Comparison of ENCODE assay signal across 8 mouse cellular contexts in genomic region chr17:80223829-80224228, GRCm38 (mm10). TPM values are rescaled to one million over a fixed set of nuclear protein-coding genes. Genes with fewer than 3 reads are reported as not detected.
A peak's percentile ranks its signal among the peaks of the same experiment; 100 is the strongest.
DNase-seq lines count a peak whose midpoint lies in the region; ATAC-seq and TF ChIP-seq lines count a peak whose summit lies in the region.

No protein-coding gene starts in this region.

- peak; percentile 54 for ATAC-seq in embryonic facial prominence, embryonic 14.5 days (ENCODE audit: low read depth)
- peak; percentile 31 for ATAC-seq in intestine, postnatal 0 days

- peak overlapping the region; percentile 79 for H3K4me2 ChIP-seq in embryonic facial prominence, embryonic 14.5 days (ENCODE audit: low read depth, low read length)
- H3K4me2 ChIP-seq in intestine, postnatal 0 days (replicated peaks; ENCODE audit: low read depth) = peak overlapping the region; percentile 77

- peak overlapping the region; percentile 69 for H3K4me3 ChIP-seq in left cerebral cortex, adult 2 months
- peak overlapping the region; percentile 50 for H3K4me3 ChIP-seq in embryonic facial prominence, embryonic 14.5 days (ENCODE audit: low read depth, low read length)
- peak overlapping the region; percentile 72 for H3K4me3 ChIP-seq in intestine, postnatal 0 days (ENCODE audit: low read depth, low read length)

- H3K9me3 ChIP-seq in embryonic facial prominence, embryonic 14.5 days (ENCODE audit: control insufficient read depth, low read length) = no peaks in the 10 kb centered on the region
- no peaks in the 10 kb centered on the region for H3K9me3 ChIP-seq in intestine, postnatal 0 days (ENCODE audit: control insufficient read depth)

- H3K27me3 ChIP-seq in embryonic facial prominence, embryonic 14.5 days (replicated peaks; ENCODE audit: control insufficient read depth, insufficient read depth, low read length) = no peaks in the 10 kb centered on the region
- no peaks in the 10 kb centered on the region for H3K27me3 ChIP-seq in intestine, postnatal 0 days (replicated peaks; ENCODE audit: control insufficient read depth, insufficient read depth, low read length)

- DNase-seq in left cerebral cortex, adult 2 months (ENCODE audit: extremely low spot score in 1 of 2, low spot score in 2 of 2) = no peak
- DNase-seq in left cerebral cortex, adult 18-20 months (ENCODE audit: low spot score in 2 of 2) = no peak
- no peak for DNase-seq in embryonic facial prominence, embryonic 14.5 days (ENCODE audit: low spot score)
- peak; percentile 18 for DNase-seq in naive thymus-derived CD4-positive, alpha-beta T cell, adult 2 months (ENCODE audit: low read depth)
- no peak for DNase-seq in adrenal gland, postnatal 25 days
- no peak for DNase-seq in spleen, postnatal 4 days (ENCODE audit: low spot score in 2 of 2)
- no peak for DNase-seq in adipocyte (ENCODE audit: low spot score)

- H3K27ac ChIP-seq in left cerebral cortex, adult 2 months = peak overlapping the region; percentile 79
- H3K27ac ChIP-seq in embryonic facial prominence, embryonic 14.5 days (replicated peaks; ENCODE audit: low read depth, low read length) = peak overlapping the region; percentile 89
- H3K27ac ChIP-seq in intestine, postnatal 0 days (ENCODE audit: low read depth, low read length) = no peak overlapping the region

- 0 out of 2 replicates have a peak, but pooled peaks cover 4% of the 10 kb centered on the region for H3K4me1 ChIP-seq in embryonic facial prominence, embryonic 14.5 days (ENCODE audit: control insufficient read depth, insufficient read depth, low read length)
- 0 out of 2 replicates have a peak, but pooled peaks cover 3% of the 10 kb centered on the region for H3K4me1 ChIP-seq in intestine, postnatal 0 days (replicated peaks; ENCODE audit: control insufficient read depth, insufficient read depth, low read length)

- peak overlapping the region; percentile 75 for H3K9ac ChIP-seq in embryonic facial prominence, embryonic 14.5 days (ENCODE audit: low read depth, low read length)
- no peak overlapping the region; the same call in 1 of the 2 replicates for H3K9ac ChIP-seq in intestine, postnatal 0 days (ENCODE audit: low read depth, low read length)

- 0 out of 2 replicates have a peak, but pooled peaks cover 6% of the 10 kb centered on the region for H3K36me3 ChIP-seq in embryonic facial prominence, embryonic 14.5 days (ENCODE audit: control insufficient read depth, insufficient read depth, low read length)
- H3K36me3 ChIP-seq in intestine, postnatal 0 days (ENCODE audit: control insufficient read depth, insufficient read depth) = no peaks in the 10 kb centered on the region

- WGBS in embryonic facial prominence, embryonic 14.5 days = 10% methylated on average over 9 of the region's 9 CpGs
- 7% methylated on average over 9 of the region's 9 CpGs for WGBS in intestine, postnatal 0 days

- intact Hi-C loops in left cerebral cortex, adult 2 months (cut with DNase I) = no loop called here

- no peak for TF ChIP-seq CTCF in left cerebral cortex, adult 2 months (IDR thresholded peaks at IDR 0.05)
- TF ChIP-seq CTCF in intestine, postnatal 0 days (IDR thresholded peaks at IDR 0.05; ENCODE audit: low read depth) = no peak

RNA-seq across cellular contexts. Expression of gene Gemin6, which starts 0.4 kb away (rescaled TPM):
- 1 to 10 TPM; 5.3 to 5.9 TPM for total RNA-seq in left cerebral cortex, adult 2 months (2021)
- 1 to 10 TPM; 3.9 to 5.9 TPM for total RNA-seq in left cerebral cortex, adult 18-20 months (2021)
- polyA plus RNA-seq in embryonic facial prominence, embryonic 14.5 days (2014; fragmentation: Nextera tagmentation; extraction: Ambion mirVana) = 33.1 and 34.5 TPM in 2 replicates
- 15.0 and 15.9 TPM in 2 replicates for polyA plus RNA-seq in intestine, postnatal 0 days (2015; fragmentation: Nextera tagmentation; extraction: Ambion mirVana)
- total RNA-seq in adrenal gland, postnatal 25 days (2021) = 10.4 and 11.1 TPM in 2 replicates

RNA-seq across cellular contexts. Expression of gene Ttc39d, which starts 16.6 kb away (rescaled TPM):
- under 1 TPM in 1 of 2 experiments, not detected in 1; 0.18 TPM for total RNA-seq in left cerebral cortex, adult 2 months (2021)
- total RNA-seq in left cerebral cortex, adult 18-20 months (2021) = under 1 TPM in 1 of 2 experiments, not detected in 1; 0.14 TPM
- polyA plus RNA-seq in embryonic facial prominence, embryonic 14.5 days (2014; fragmentation: Nextera tagmentation; extraction: Ambion mirVana) = 0.18 and 0.19 TPM in 2 replicates
- 0.07 TPM in 1 of 2 replicates, not detected in the other for polyA plus RNA-seq in intestine, postnatal 0 days (2015; fragmentation: Nextera tagmentation; extraction: Ambion mirVana)
- total RNA-seq in adrenal gland, postnatal 25 days (2021) = 0.24 TPM in 1 of 2 replicates, not detected in the other

RNA-seq across cellular contexts. Expression of gene Srsf7, which starts 16.7 kb away (rescaled TPM):
- total RNA-seq in left cerebral cortex, adult 2 months (2021) = 100 to 1,000 TPM; 103 to 115 TPM
- total RNA-seq in left cerebral cortex, adult 18-20 months (2021) = 100 to 1,000 TPM; 120 to 125 TPM
- polyA plus RNA-seq in embryonic facial prominence, embryonic 14.5 days (2014; fragmentation: Nextera tagmentation; extraction: Ambion mirVana) = 485 and 532 TPM in 2 replicates
- 169 and 174 TPM in 2 replicates for polyA plus RNA-seq in intestine, postnatal 0 days (2015; fragmentation: Nextera tagmentation; extraction: Ambion mirVana)
- total RNA-seq in adrenal gland, postnatal 25 days (2021) = 119 and 126 TPM in 2 replicates
